Mouse (Mus musculus) gastrocnemius, adult 2 months (tissue): ENCODE measurements around the gene Ptgdr2. TPM values are rescaled to one million over a fixed set of nuclear protein-coding genes. Genes with fewer than 3 reads are reported as not detected.

Source experiments
- DNase-seq: peaks from one replicate; pipeline ENCODE4 v3.0.0; 2022
- H3K27ac ChIP-seq: fragments of 200-600 bp; 2 replicates; pipeline ENCODE4 v1.8.1; 2022; ENCODE audit warnings: mild to moderate bottlenecking
- H3K4me3 ChIP-seq: fragments of 200-600 bp; 2 replicates; pipeline ENCODE4 v1.8.1; 2022; ENCODE audit warnings: mild to moderate bottlenecking, moderate library complexity
- CTCF ChIP-seq: fragments of 200-600 bp; IDR thresholded peaks from 2 replicates; pipeline ENCODE4 v1.8.1; 2022; ENCODE audit warnings: antibody characterized with exemption, mild to moderate bottlenecking, moderate library complexity
- intact Hi-C: fragments of 180-260 bp; cut with DNase I; formaldehyde crosslinking; loops from one replicate; pipeline ENCODE4 v1.15.1; 2025
- total RNA-seq, 2 experiments: library from RNA; stranded (reverse); gene quantifications; 2 replicates each; pipeline ENCODE4 v1.2.3; 2021

The Ptgdr2 gene
- total RNA-seq, 2 experiments from 2014 or later: not detected

DNA sequence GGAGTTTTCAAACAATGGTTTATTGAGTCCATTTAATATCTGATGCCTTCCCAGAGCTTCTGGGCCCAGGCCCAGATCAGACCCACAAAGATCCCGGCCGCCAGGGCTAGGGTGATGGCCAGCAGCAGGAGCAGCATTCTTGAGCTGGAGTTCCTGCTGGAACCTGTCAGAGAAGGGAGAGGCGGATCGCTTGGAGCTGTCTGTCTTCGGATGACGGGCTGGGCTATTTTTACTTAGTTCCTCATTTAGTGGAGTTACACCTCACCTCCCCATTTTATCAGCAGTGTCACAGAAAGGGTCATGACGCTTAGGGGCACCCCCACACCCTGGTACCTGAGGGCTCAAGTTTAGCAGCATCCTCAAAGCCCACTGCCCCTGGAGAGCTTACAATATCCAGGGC is 22.7 kb upstream of the Ptgdr2 start:
- no peak overlapping the region for H3K4me3 ChIP-seq
- intact Hi-C loops: no loop called here
- peak overlapping the region; percentile 48; the same call in 1 of the 2 replicates for H3K27ac ChIP-seq
- TF ChIP-seq CTCF: no peak
- peak; percentile 45 for DNase-seq

DNA sequence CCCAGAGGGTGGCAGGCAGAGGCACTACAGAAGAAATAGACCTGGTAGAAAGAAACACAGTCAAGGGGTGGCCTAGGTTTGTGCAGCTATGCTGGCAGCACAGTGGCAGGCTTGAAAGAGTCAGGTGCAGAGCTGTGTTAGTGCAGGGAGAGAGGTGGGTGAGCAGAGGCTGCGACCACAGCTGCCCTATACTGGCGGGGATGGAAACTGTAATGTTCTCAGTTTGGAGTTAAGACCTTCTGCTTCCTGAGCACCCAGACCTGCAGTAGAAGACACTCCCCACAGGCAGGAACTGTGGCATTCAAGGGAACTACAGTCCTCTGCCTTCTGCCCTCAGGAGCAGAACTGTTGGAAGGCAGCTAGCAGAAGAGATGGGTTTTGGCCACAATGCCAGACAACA is 22.1 kb upstream of the Ptgdr2 start:
- Histone ChIP-seq H3K27ac (peak overlapping the region; percentile 48; the same call in 1 of the 2 replicates), H3K4me3 (no peak overlapping the region)
- intact Hi-C loops: no loop called here
- TF ChIP-seq CTCF: no peak
- DNase-seq: no peak

DNA sequence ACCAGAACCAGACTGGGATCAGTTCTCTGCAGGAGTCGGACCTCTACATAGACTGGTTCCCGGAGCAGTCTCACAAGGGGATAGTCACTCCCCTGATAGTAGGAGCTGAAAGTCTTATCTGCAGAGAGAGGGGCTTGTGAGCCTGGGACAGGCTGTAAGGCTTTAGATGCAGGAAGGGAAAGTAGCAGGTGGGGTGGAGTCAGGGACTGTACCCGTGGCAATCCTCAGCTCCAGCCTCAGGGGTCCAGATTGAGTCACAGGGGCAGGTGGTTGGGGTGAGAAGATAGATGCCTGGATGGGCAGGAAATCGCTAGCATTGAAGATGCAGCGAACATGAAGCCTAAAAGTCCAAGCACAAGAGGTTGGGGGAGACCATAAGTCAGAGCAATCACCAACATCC is 20.5 kb upstream of the Ptgdr2 start:
- Histone ChIP-seq H3K27ac (no peak overlapping the region), H3K4me3 (no peak overlapping the region)
- no peak for DNase-seq
- no peak for TF ChIP-seq CTCF
- intact Hi-C loops: no loop called here

DNA sequence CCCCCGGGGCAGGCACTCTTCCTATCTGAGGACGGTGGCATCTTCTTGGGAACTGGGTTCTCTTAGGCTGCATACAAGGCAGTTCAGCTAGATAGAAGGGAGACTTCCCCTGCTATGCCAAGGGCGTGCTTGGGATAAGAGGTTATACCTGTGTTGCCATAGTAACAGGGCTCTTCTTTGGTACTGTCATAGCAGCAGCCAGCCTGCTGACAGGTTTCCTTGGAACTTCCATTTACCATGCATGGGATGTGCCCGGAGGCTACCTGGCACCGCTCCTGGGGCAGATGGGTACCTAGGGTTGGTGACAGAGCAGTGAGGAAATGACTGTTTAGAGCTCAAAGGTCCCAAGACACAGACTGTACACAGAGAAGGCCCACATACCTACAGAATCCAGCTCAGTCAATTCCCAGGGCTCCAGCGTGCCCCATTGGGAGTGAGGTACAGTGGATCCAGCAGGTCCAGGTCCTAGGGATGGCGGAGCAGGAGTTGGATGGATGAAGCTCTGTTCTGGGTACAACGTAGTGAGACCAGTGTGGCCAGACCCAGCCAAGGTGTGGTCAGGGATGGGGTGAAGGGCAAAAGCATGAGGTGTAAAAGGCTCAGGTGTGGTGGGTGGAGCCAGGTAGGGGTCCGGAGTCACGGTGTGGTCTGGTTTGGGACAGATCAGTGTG is 18.5 kb upstream of the Ptgdr2 start:
- Histone ChIP-seq H3K27ac (no peak overlapping the region), H3K4me3 (no peak overlapping the region)
- no peak for DNase-seq
- no peak for TF ChIP-seq CTCF
- intact Hi-C loops: no loop called here

DNA sequence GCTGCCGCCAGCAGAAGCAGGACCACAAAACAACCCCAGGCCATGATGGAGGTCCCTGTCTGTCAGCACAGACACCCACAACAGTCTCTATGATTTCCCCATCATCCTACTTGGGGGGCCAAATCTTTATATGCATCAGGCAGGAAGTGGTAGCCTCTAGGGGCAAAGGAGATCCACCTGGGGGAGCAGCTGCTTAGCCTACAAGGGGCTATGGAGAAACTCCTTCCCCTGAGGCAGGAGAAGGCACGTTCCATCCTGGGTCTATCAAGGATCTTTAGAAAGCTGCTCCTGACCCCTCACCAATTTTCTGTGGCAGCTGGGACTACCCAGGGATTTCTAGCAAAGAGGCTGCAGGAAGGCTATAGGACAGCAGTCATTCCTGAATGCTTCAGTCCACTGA is 16.4 kb upstream of the Ptgdr2 start, which contains the start of gene Zp1:
Gene Zp1 (minus strand): TSS at position 101 of the 400 bp plus-strand sequence.
- DNase-seq: no peak
- Histone ChIP-seq H3K27ac (no peak within 1 kb of the TSS), H3K4me3 (no peak within 1 kb of the TSS)
- intact Hi-C loops: no loop called here
- TF ChIP-seq CTCF: no peak

DNA sequence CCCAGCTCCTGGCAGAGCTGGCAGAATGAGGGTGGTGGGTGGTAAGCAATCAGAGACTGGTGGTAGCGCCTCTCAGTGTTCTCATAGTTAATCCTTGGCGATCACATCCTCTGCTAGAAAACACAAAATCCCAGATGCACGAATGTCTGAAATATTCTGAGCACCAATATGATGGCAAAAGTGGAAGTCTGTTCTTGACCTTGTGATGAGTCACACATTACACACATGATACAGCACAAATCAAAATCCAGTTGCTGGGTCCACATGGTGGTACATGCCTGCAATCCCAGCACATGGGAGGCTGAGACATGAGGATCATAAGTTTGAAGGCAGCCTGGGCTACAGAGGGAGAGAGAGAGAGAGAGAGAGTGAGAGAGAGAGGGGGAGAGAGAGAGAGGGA is 15.9 kb upstream of the Ptgdr2 start:
- intact Hi-C loops: no loop called here
- no peak overlapping the region for H3K27ac ChIP-seq
- TF ChIP-seq CTCF: no peak
- no peak for DNase-seq
- no peak overlapping the region for H3K4me3 ChIP-seq

DNA sequence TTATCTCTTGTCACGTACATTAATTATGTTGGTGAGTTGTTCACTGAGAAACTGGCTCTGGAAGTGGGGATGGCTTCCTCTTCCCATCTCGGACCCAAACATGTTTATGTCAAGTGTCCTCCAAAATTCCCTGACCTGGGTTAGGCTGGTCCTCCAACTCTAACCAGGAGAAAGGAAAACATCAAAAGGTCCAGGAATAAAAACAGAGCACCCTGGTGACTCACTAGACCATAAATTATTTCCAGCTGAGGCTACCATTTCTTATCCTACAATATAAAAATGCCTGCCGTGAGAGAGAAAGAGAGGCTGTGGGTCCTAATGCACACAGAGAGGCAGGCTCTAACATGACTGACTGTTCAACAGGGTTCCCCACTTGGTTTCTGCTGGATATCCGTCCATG is 12.7 kb upstream of the Ptgdr2 start:
- Histone ChIP-seq H3K4me3 (no peak overlapping the region), H3K27ac (no peak overlapping the region)
- no peak for TF ChIP-seq CTCF
- no peak for DNase-seq
- intact Hi-C loops: no loop called here

DNA sequence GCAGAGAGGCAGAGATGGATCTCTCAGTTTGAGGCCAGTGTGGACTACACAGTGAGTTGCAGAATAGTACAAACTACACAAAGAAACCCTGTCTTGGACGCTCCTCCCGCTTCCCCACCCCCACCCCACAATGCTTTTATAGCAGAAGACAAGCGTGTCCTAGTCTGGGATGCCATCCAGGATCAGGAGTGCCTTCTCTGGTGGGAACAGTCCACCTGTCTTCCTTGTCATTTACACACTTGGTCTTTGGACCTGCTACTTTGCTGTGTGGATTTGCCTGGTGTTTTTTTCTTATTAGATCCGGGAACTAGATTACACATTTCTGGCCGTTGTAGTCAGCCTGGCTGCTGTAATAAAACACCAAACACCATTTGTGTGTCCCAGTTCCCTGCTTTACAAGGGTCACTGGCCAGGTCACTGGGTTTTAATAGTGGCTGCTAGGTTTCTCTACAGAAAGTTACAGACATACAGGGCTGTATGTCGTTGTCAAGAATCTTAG is 10.8 kb upstream of the Ptgdr2 start:
- no peak for TF ChIP-seq CTCF
- H3K4me3 ChIP-seq: peak overlapping the region; percentile 13
- DNase-seq: no peak
- peak overlapping the region; percentile 75 for H3K27ac ChIP-seq
- intact Hi-C loops: no loop called here

DNA sequence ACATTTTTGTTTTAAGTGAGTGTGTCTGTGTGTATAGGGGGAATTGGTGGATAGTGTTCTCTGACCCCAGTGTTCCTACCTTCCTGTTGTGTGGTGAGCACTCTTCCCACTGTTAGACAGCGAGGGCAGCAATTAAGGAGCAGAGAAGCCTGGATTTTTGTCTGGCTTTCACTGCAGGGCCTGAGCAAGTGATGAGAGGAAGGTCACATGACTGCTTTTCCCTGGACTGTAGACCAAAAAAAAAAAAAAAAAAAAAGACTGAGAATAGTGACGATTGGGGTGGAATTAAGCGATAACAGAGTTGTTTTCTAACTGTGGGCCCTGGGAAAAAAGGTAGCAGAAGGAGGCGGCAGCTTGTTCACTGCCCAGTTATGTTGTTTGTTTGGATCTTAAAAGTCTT is 10.3 kb upstream of the Ptgdr2 start:
- H3K27ac ChIP-seq: peak overlapping the region; percentile 75
- peak overlapping the region; percentile 13 for H3K4me3 ChIP-seq
- intact Hi-C loops: no loop called here
- no peak for DNase-seq
- TF ChIP-seq CTCF: no peak

DNA sequence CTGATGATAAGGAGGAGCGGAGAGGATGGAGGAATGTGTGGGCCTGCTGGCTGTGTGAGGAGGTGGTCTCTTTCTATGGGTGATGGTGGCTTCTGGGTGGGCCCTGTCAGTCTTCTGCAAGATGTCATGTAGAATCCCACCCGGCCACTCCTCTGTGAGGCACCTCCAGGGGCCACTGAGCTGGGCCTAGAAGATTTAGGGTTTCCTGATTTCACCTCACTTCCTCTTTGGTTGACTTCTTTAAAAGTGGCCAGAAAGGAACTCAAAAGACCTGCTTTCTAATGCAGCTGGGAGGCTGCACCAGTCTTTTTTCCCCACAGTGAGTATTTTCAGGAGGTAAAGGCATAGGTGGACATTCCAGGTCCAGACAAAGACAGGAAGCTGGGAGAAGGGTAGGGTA is 6.3 kb upstream of the Ptgdr2 start:
- Histone ChIP-seq H3K27ac (no peak overlapping the region), H3K4me3 (no peak overlapping the region)
- intact Hi-C loops: no loop called here
- no peak for DNase-seq
- no peak for TF ChIP-seq CTCF

DNA sequence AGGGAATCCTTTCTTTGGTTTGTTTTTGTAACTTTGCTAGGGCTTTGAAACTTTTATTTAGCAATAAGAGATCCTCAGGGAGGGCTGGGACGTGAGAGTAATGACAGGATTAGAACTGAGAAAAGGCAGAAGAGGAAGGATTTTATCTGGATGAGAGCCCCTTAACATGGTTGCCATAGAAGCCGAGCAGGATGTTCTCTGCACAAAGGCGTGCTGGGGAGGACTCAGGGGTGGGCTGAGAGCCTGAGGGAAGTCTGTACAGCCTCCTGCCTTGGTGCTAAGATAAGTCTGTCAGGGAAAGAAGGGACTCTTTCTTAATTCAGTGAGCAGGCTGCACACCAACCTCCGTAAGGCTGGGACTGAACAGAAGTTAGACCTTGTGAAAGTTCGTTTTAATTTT is 1.9 kb upstream of the Ptgdr2 start:
- no peak for TF ChIP-seq CTCF
- no peak for DNase-seq
- Histone ChIP-seq H3K27ac (no peak overlapping the region), H3K4me3 (no peak overlapping the region)
- intact Hi-C loops: no loop called here

DNA sequence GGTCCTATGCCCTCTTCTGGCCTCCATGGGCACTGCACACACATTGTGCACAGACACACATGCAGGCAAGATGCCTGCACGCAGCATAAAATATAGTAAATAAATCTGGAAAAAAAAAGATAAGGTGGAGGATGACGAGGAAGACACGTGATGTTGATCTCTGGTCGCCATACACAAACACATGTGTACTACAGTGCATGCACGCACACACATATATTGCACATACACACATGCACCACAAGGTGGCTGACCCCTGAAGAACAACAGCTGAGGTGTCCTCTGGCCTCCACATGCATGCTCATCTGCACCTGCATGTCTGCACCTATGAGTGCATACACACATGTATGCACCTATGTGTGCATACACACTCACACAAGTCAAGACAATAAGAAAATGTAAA is 883 bp upstream of the Ptgdr2 start:
- intact Hi-C loops: no loop called here
- no peak overlapping the region for H3K27ac ChIP-seq
- DNase-seq: no peak
- 0 out of 2 replicates have a peak, but pooled peaks have one; percentile 0 for TF ChIP-seq CTCF
- H3K4me3 ChIP-seq: no peak overlapping the region

DNA sequence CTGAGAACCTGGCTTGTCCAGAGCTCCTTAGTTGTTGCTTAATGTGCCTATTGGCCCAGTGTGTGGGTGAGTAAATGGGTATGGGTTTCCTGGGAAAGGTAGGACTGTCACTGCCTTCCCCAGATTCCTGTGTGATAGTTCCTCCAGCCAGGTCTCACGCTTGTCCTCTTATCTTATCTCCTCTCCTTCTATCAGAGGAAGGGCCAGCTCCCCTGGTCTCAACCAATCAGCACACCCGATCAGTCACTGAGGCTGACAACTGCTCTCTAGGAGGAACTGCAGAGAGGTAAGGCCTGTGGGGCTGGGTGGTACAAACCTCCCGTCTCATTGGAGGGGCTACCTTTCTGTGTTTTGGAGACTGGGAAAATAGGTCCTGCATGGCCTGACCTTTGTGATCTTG is 1.8 kb downstream of the Ptgdr2 start:
- intact Hi-C loops: no loop called here
- DNase-seq: no peak
- no peak for TF ChIP-seq CTCF
- H3K4me3 ChIP-seq: no peak overlapping the region
- H3K27ac ChIP-seq: no peak overlapping the region

DNA sequence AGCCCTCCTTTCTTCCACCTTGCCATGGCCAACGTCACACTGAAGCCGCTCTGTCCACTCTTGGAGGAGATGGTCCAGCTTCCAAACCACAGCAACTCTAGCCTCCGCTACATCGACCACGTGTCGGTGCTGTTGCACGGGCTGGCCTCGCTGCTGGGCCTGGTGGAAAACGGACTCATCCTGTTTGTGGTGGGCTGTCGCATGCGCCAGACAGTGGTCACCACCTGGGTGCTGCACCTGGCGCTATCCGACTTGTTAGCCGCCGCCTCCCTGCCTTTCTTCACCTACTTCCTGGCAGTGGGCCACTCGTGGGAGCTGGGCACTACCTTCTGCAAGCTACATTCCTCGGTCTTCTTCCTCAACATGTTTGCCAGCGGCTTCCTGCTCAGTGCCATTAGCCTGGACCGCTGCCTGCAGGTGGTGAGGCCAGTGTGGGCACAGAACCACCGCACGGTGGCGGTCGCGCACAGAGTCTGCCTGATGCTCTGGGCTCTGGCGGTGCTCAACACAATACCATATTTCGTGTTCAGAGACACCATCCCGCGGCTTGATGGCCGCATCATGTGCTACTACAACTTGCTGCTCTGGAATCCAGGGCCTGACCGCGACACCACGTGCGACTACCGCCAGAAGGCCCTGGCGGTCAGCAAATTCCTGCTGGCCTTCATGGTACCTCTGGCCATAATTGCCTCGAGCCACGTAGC is 3.3 kb downstream of the Ptgdr2 start:
- Histone ChIP-seq H3K4me3 (peak overlapping the region; percentile 46), H3K27ac (no peak overlapping the region)
- intact Hi-C loops: no loop called here
- peak; percentile 58 for TF ChIP-seq CTCF
- peak; percentile 63 for DNase-seq
